ENCODE assay signal across 20 mouse cellular contexts in genomic region chr12:41347494-41347893, GRCm38 (mm10).
"Had no signal": no experiment of that assay in that cellular context is flagged by ENCODE, and none has a peak within 500 bp of the region (broad histone marks: within the 10 kb centered on the region; RNA-seq: fewer than 3 reads in every experiment).

No protein-coding gene starts in this region.

- ATAC-seq: intestine, embryonic 15.5 days had no signal

- H3K36me3 ChIP-seq: intestine, embryonic 15.5 days; kidney, embryonic 15.5 days; liver, embryonic 13.5 days; neural tube, embryonic 15.5 days had no signal

- H3K9ac ChIP-seq: intestine, embryonic 15.5 days; kidney, embryonic 15.5 days; liver, embryonic 13.5 days; neural tube, embryonic 15.5 days had no signal

- H3K9me3 ChIP-seq: intestine, embryonic 15.5 days; kidney, embryonic 15.5 days; liver, embryonic 13.5 days; neural tube, embryonic 15.5 days had no signal

- H3K4me2 ChIP-seq: intestine, embryonic 15.5 days; kidney, embryonic 15.5 days; liver, embryonic 13.5 days; neural tube, embryonic 15.5 days had no signal

- H3K4me1 ChIP-seq: intestine, embryonic 15.5 days; kidney, embryonic 15.5 days; liver, embryonic 13.5 days; neural tube, embryonic 15.5 days had no signal

- H3K4me3 ChIP-seq: intestine, embryonic 15.5 days; kidney, embryonic 15.5 days; left cerebral cortex, adult 2 months; liver, embryonic 13.5 days; myocyte; neural tube, embryonic 15.5 days had no signal

- H3K27ac ChIP-seq: intestine, embryonic 15.5 days; kidney, embryonic 15.5 days; left cerebral cortex, adult 2 months; liver, embryonic 13.5 days; neural tube, embryonic 15.5 days; stomach, postnatal 0 days had no signal

- H3K27me3 ChIP-seq: intestine, embryonic 15.5 days; kidney, embryonic 15.5 days; liver, embryonic 13.5 days; neural tube, embryonic 15.5 days had no signal

- DNase-seq: kidney, adult 11 months; kidney, adult 8-10 months; kidney, postnatal 10 days; kidney, postnatal 36 days; layer of hippocampus, postnatal 36 days; liver, embryonic 13.5 days; lung, adult 2 months; lung, postnatal 14 days; lung, postnatal 4 days; right cerebral cortex, adult 18-20 months; right cerebral cortex, postnatal 14 days; right cerebral cortex, postnatal 4 days; thymus, adult 18-20 months; thymus, postnatal 36 days had no signal
